Mouse (Mus musculus): ENCODE results near the gene Matk. TPM values are rescaled to one million over a fixed set of nuclear protein-coding genes. Genes with fewer than 3 reads are reported as not detected.

The Matk gene
- polyA plus RNA-seq, 1 experiment from 2014 or later, result 2.5 TPM

DNA sequence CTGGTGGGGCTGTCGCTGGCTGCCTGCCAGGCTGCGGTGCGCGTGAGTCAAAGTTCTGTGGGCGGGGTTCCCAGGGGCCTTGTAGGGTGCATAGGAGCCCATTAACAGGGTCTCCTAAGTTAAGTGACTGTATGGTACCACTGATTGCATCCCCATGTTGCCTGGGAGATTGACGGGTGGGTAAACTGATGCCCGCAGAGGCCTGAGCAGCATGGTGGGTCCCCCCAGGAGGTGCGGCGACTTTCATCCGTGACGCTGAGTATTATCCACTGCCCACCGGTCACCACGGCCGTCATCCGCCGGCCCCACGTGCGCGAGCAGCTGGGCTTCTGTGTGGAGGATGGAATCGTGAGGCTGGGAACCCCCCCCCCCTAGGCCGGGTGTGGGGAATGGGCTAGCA, 19.6 kb downstream of the Matk start:
- no peak overlapping the region for H3K4me3 ChIP-seq (ENCODE audit: low read depth, low read length)
- no peaks in the 10 kb centered on the region for H3K27me3 ChIP-seq (ENCODE audit: control insufficient read depth, insufficient read depth, low read length)
- H3K36me3 ChIP-seq (ENCODE audit: control insufficient read depth, insufficient read depth, low read length), result peaks cover 8% of the 10 kb centered on the region
- ATAC-seq (ENCODE audit: low FRiP score) (no peak), DNase-seq (ENCODE audit: low spot score, missing footprints) (no peak)
- WGBS, result 94% methylated on average over 21 of the region's 21 CpGs
- H3K9ac ChIP-seq (ENCODE audit: low read length), result no peak overlapping the region
- H3K27ac ChIP-seq (ENCODE audit: low read depth, low read length), result no peak overlapping the region
- peaks cover 9% of the 10 kb centered on the region for H3K4me1 ChIP-seq (ENCODE audit: control insufficient read depth, insufficient read depth, low read length)
- H3K4me2 ChIP-seq, result no peak overlapping the region
- no peaks in the 10 kb centered on the region for H3K9me3 ChIP-seq (ENCODE audit: control insufficient read depth, low read length)

DNA sequence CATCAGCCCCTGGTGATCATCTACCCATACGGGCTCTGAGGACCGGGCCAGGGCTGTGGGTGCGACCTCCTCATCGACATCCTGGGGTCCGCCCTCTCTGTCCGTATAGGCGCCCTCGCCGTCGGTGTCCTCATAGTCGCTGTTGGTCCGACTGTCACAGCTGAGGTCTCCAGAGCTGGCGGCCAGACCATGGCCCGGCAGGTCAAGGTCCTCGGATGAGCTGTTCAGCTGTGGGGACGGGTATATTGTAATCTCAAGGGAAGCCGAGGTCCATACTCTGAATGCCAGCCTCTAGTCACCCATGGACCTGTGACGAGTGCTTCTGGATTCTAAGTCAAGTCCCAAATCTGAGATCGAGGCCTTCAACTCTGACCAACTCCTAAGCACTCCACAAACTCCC, 21.1 kb downstream of the Matk start:
- Histone ChIP-seq H3K36me3 (ENCODE audit: control insufficient read depth, insufficient read depth, low read length) (peaks cover 8% of the 10 kb centered on the region), H3K9ac (ENCODE audit: low read length) (no peak overlapping the region), H3K9me3 (ENCODE audit: control insufficient read depth, low read length) (no peaks in the 10 kb centered on the region), H3K4me2 (no peak overlapping the region), H3K27me3 (ENCODE audit: control insufficient read depth, insufficient read depth, low read length) (no peaks in the 10 kb centered on the region), H3K4me1 (ENCODE audit: control insufficient read depth, insufficient read depth, low read length) (peaks cover 4% of the 10 kb centered on the region), H3K27ac (ENCODE audit: low read depth, low read length) (no peak overlapping the region), H3K4me3 (ENCODE audit: low read depth, low read length) (no peak overlapping the region)
- 96% methylated on average over 19 of the region's 19 CpGs for WGBS
- DNase-seq (ENCODE audit: low spot score, missing footprints), result no peak
- ATAC-seq (ENCODE audit: low FRiP score), result no peak

- Histone ChIP-seq H3K4me3 (ENCODE audit: low read depth, low read length) (no peak overlapping the region), H3K4me2 (no peak overlapping the region), H3K27ac (ENCODE audit: low read depth, low read length) (no peak overlapping the region), H3K9ac (ENCODE audit: low read length) (no peak overlapping the region), H3K36me3 (ENCODE audit: control insufficient read depth, insufficient read depth, low read length) (peaks cover 4% of the 10 kb centered on the region), H3K9me3 (ENCODE audit: control insufficient read depth, low read length) (no peaks in the 10 kb centered on the region), H3K27me3 (ENCODE audit: control insufficient read depth, insufficient read depth, low read length) (no peaks in the 10 kb centered on the region), H3K4me1 (ENCODE audit: control insufficient read depth, insufficient read depth, low read length) (no peaks in the 10 kb centered on the region)
- DNase-seq (ENCODE audit: low spot score, missing footprints), result no peak
- ATAC-seq (ENCODE audit: low FRiP score), result no peak
- WGBS, result 78% methylated on average over 22 of the region's 22 CpGs
Measured at GRCm38 (mm10) chr10:81277676-81278075, 24.9 kb downstream of the Matk start.

GRCm38 (mm10) chr10:81279496-81279895, 26.8 kb downstream of the Matk start:
- no peak overlapping the region for H3K4me3 ChIP-seq (ENCODE audit: low read depth, low read length)
- ATAC-seq (ENCODE audit: low FRiP score), result no peak
- H3K27me3 ChIP-seq (ENCODE audit: control insufficient read depth, insufficient read depth, low read length), result peaks cover 13% of the 10 kb centered on the region
- WGBS, result 48% methylated on average over 10 of the region's 10 CpGs
- no peaks in the 10 kb centered on the region for H3K4me1 ChIP-seq (ENCODE audit: control insufficient read depth, insufficient read depth, low read length)
- no peak overlapping the region for H3K4me2 ChIP-seq
- no peak for DNase-seq (ENCODE audit: low spot score, missing footprints)
- H3K27ac ChIP-seq (ENCODE audit: low read depth, low read length), result no peak overlapping the region
- H3K36me3 ChIP-seq (ENCODE audit: control insufficient read depth, insufficient read depth, low read length), result no peaks in the 10 kb centered on the region
- no peaks in the 10 kb centered on the region for H3K9me3 ChIP-seq (ENCODE audit: control insufficient read depth, low read length)
- no peak overlapping the region for H3K9ac ChIP-seq (ENCODE audit: low read length)

GRCm38 (mm10) chr10:81284189-81284588, 31.5 kb downstream of the Matk start:
- Histone ChIP-seq H3K4me1 (ENCODE audit: control insufficient read depth, insufficient read depth, low read length) (peaks cover 5% of the 10 kb centered on the region), H3K36me3 (ENCODE audit: control insufficient read depth, insufficient read depth, low read length) (no peaks in the 10 kb centered on the region), H3K27ac (ENCODE audit: low read depth, low read length) (no peak overlapping the region), H3K4me3 (ENCODE audit: low read depth, low read length) (no peak overlapping the region), H3K9ac (ENCODE audit: low read length) (no peak overlapping the region), H3K4me2 (no peak overlapping the region), H3K9me3 (ENCODE audit: control insufficient read depth, low read length) (no peaks in the 10 kb centered on the region), H3K27me3 (ENCODE audit: control insufficient read depth, insufficient read depth, low read length) (peaks cover 20% of the 10 kb centered on the region)
- no peak for DNase-seq (ENCODE audit: low spot score, missing footprints)
- no peak for ATAC-seq (ENCODE audit: low FRiP score)
- WGBS, result 60% methylated on average over 6 of the region's 6 CpGs

- Histone ChIP-seq H3K27me3 (ENCODE audit: control insufficient read depth, insufficient read depth, low read length) (peaks cover 24% of the 10 kb centered on the region), H3K4me1 (ENCODE audit: control insufficient read depth, insufficient read depth, low read length) (peaks cover 5% of the 10 kb centered on the region), H3K4me2 (peak overlapping the region; percentile 69), H3K9me3 (ENCODE audit: control insufficient read depth, low read length) (no peaks in the 10 kb centered on the region), H3K4me3 (ENCODE audit: low read depth, low read length) (no peak overlapping the region; the same call in 1 of the 2 replicates), H3K9ac (ENCODE audit: low read length) (no peak overlapping the region), H3K36me3 (ENCODE audit: control insufficient read depth, insufficient read depth, low read length) (no peaks in the 10 kb centered on the region), H3K27ac (ENCODE audit: low read depth, low read length) (no peak overlapping the region)
- DNase-seq (ENCODE audit: low spot score, missing footprints) (no peak), ATAC-seq (ENCODE audit: low FRiP score) (no peak)
- WGBS, result 15% methylated on average over 17 of the region's 17 CpGs
Measured at GRCm38 (mm10) chr10:81284719-81285118, 32.0 kb downstream of the Matk start.

GRCm38 (mm10) chr10:81285694-81286450, 33.1 kb downstream of the Matk start:
- Histone ChIP-seq H3K9ac (ENCODE audit: low read length) (peak overlapping the region; percentile 68), H3K4me3 (ENCODE audit: low read depth, low read length) (peak overlapping the region; percentile 49), H3K27me3 (ENCODE audit: control insufficient read depth, insufficient read depth, low read length) (peaks cover 34% of the 10 kb centered on the region), H3K27ac (ENCODE audit: low read depth, low read length) (no peak overlapping the region), H3K36me3 (ENCODE audit: control insufficient read depth, insufficient read depth, low read length) (no peaks in the 10 kb centered on the region), H3K4me2 (peak overlapping the region; percentile 69), H3K9me3 (ENCODE audit: control insufficient read depth, low read length) (no peaks in the 10 kb centered on the region), H3K4me1 (ENCODE audit: control insufficient read depth, insufficient read depth, low read length) (peaks cover 5% of the 10 kb centered on the region)
- WGBS, result 2% methylated on average over 54 of the region's 54 CpGs
- ATAC-seq (ENCODE audit: low FRiP score) (peak; percentile 77), DNase-seq (ENCODE audit: low spot score, missing footprints) (peak; percentile 100)

DNA sequence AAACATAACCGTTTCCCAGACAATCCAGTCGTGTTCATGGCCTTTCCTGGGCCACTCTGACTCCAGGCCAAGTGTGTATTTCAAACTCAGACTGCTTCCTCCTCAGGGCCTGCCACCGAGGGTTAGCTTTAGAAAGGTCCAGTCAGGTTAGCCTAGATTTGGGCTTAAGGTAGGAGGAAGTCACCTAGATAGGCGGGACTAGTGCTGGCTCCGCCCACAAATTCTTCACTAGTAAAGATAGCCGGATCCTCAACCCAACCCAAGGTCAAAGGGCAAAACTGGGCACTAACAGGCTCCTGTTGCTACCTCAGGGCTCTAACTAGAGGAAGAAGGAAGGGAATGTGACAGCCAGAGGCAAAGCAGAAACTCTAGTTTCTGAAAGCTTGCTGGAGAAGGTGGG, 33.9 kb downstream of the Matk start:
- H3K4me2 ChIP-seq, result no peak overlapping the region
- H3K36me3 ChIP-seq (ENCODE audit: control insufficient read depth, insufficient read depth, low read length), result no peaks in the 10 kb centered on the region
- peaks cover 5% of the 10 kb centered on the region for H3K4me1 ChIP-seq (ENCODE audit: control insufficient read depth, insufficient read depth, low read length)
- no peaks in the 10 kb centered on the region for H3K9me3 ChIP-seq (ENCODE audit: control insufficient read depth, low read length)
- no peak overlapping the region for H3K27ac ChIP-seq (ENCODE audit: low read depth, low read length)
- DNase-seq (ENCODE audit: low spot score, missing footprints), result no peak
- peaks cover 41% of the 10 kb centered on the region for H3K27me3 ChIP-seq (ENCODE audit: control insufficient read depth, insufficient read depth, low read length)
- no peak overlapping the region for H3K4me3 ChIP-seq (ENCODE audit: low read depth, low read length)
- ATAC-seq (ENCODE audit: low FRiP score), result no peak
- WGBS, result 49% methylated on average over 6 of the region's 6 CpGs
- H3K9ac ChIP-seq (ENCODE audit: low read length), result no peak overlapping the region

DNA sequence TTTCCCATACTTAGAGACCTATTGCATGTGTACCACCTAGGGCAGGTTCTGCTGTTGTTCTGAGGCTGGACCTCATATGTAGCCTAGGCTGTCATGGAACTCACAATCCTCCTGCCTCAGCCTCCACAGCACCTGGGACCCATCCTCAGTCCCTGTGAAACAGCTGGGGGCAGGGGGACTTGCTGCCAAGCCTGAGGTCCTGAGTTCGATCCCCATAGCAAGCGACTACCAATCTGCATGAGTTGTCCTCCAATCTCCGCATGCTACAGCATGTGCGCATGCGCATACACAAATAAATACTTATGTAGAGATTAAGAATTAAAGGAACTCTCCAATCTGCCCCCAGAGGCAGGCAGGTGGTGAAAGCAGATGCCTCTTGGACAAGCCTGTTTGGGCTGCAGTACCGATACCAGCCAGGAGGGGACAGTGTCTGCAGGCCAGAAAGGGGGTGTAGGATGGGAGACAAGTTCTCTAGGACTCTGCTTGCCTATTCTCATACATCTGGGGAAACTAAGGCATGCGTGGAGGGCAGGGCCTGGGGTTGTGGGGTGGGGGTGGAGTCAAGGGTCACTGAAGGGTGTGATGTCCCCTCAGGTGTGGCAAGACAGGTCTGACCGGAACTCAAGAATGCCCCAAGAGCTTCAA, 34.9 kb downstream of the Matk start:
- 63% methylated on average over 8 of the region's 8 CpGs for WGBS

More for the DNA sequence above, 34.9 kb downstream of the Matk start:
- Histone ChIP-seq H3K36me3 (ENCODE audit: control insufficient read depth, insufficient read depth, low read length) (no peaks in the 10 kb centered on the region), H3K27me3 (ENCODE audit: control insufficient read depth, insufficient read depth, low read length) (peaks cover 44% of the 10 kb centered on the region), H3K4me1 (ENCODE audit: control insufficient read depth, insufficient read depth, low read length) (peaks cover 5% of the 10 kb centered on the region), H3K4me2 (no peak overlapping the region), H3K9me3 (ENCODE audit: control insufficient read depth, low read length) (no peaks in the 10 kb centered on the region), H3K9ac (ENCODE audit: low read length) (no peak overlapping the region), H3K4me3 (ENCODE audit: low read depth, low read length) (no peak overlapping the region), H3K27ac (ENCODE audit: low read depth, low read length) (no peak overlapping the region)
- ATAC-seq (ENCODE audit: low FRiP score), result no peak
- peak; percentile 94 for DNase-seq (ENCODE audit: low spot score, missing footprints)

Measured in midbrain, embryonic 11.5 days (tissue).